Comparison of ENCODE assay signal across 20 mouse cellular contexts in genomic region chr17:17839276-17839675, GRCm38 (mm10). TPM values are rescaled to one million over a fixed set of nuclear protein-coding genes. Genes with fewer than 3 reads are reported as not detected.
DNase-seq lines count a peak whose midpoint lies in the region; ATAC-seq and TF ChIP-seq lines count a peak whose summit lies in the region.
"Had no signal": no experiment of that assay in that cellular context is flagged by ENCODE, and none has a peak within 500 bp of the region (broad histone marks: within the 10 kb centered on the region; RNA-seq: fewer than 3 reads in every experiment).

No protein-coding gene starts in this region.

- no peaks in the 10 kb centered on the region for H3K27me3 ChIP-seq in hindbrain, postnatal 0 days (ENCODE audit: insufficient read depth, low read length)
- H3K27me3 ChIP-seq in hindbrain, embryonic 13.5 days: no peaks in the 10 kb centered on the region
- H3K27me3 ChIP-seq in ES-Bruce4 (ENCODE audit: control insufficient read depth, insufficient read depth, low read length, poor library complexity, severe bottlenecking): no peaks in the 10 kb centered on the region
- H3K27me3 ChIP-seq in liver, postnatal 0 days (ENCODE audit: insufficient read depth, low read length): no peaks in the 10 kb centered on the region
- H3K27me3 ChIP-seq in forebrain, embryonic 12.5 days: no peaks in the 10 kb centered on the region
- H3K27me3 ChIP-seq: embryonic facial prominence, embryonic 15.5 days had no signal

- 93% methylated on average over 2 of the region's 2 CpGs for WGBS in hindbrain, postnatal 0 days
- WGBS in hindbrain, embryonic 13.5 days: 99% methylated on average over 2 of the region's 2 CpGs
- WGBS in liver, postnatal 0 days (ENCODE audit: insufficient replicate concordance): 92% methylated on average over 2 of the region's 2 CpGs
- 98% methylated on average over 2 of the region's 2 CpGs for WGBS in forebrain, embryonic 12.5 days

- H3K9ac ChIP-seq in hindbrain, postnatal 0 days (replicated peaks; ENCODE audit: low read length): no peak overlapping the region
- no peak overlapping the region for H3K9ac ChIP-seq in hindbrain, embryonic 13.5 days
- H3K9ac ChIP-seq in ES-Bruce4 (ENCODE audit: low read depth, poor library complexity, severe bottlenecking): peak overlapping the region; percentile 83; the same call in 1 of the 2 replicates
- no peak overlapping the region for H3K9ac ChIP-seq in liver, postnatal 0 days (replicated peaks)
- H3K9ac ChIP-seq in forebrain, embryonic 12.5 days: no peak overlapping the region

- no peak for TF ChIP-seq EP300 in ES-Bruce4 (IDR thresholded peaks at IDR 0.05; ENCODE audit: insufficient read depth, low read depth, low read length)
- TF ChIP-seq EP300 in liver, postnatal 0 days (IDR thresholded peaks at IDR 0.05; ENCODE audit: low read depth): no peak

- ATAC-seq in hindbrain, postnatal 0 days: no peak
- no peak for ATAC-seq in hindbrain, embryonic 13.5 days (ENCODE audit: low FRiP score)
- ATAC-seq in liver, postnatal 0 days: no peak
- no peak for ATAC-seq in forebrain, embryonic 12.5 days (ENCODE audit: low FRiP score)

- H3K36me3 ChIP-seq in hindbrain, postnatal 0 days (ENCODE audit: insufficient read depth, low read length): peaks cover 5% of the 10 kb centered on the region; the same call in 1 of the 2 replicates
- H3K36me3 ChIP-seq in hindbrain, embryonic 13.5 days: peaks cover 33% of the 10 kb centered on the region
- H3K36me3 ChIP-seq in ES-Bruce4 (ENCODE audit: control insufficient read depth, insufficient read depth, low read length, poor library complexity, severe bottlenecking): 0 out of 2 replicates have a peak, but pooled peaks cover 2% of the 10 kb centered on the region
- H3K36me3 ChIP-seq in liver, postnatal 0 days (replicated peaks; ENCODE audit: insufficient read depth, low read length): 0 out of 2 replicates have a peak, but pooled peaks cover 2% of the 10 kb centered on the region
- H3K36me3 ChIP-seq in forebrain, embryonic 12.5 days (replicated peaks): peaks cover 49% of the 10 kb centered on the region

- no peak for TF ChIP-seq POLR2A in ES-Bruce4 (IDR thresholded peaks at IDR 0.05; ENCODE audit: insufficient read depth, low read length)

- H3K4me3 ChIP-seq in hindbrain, postnatal 0 days (ENCODE audit: low read length): no peak overlapping the region
- no peak overlapping the region for H3K4me3 ChIP-seq in hindbrain, embryonic 13.5 days
- no peak overlapping the region for H3K4me3 ChIP-seq in ES-Bruce4 (ENCODE audit: low read depth, low read length)
- H3K4me3 ChIP-seq in liver, postnatal 0 days (ENCODE audit: low read depth, low read length): no peak overlapping the region
- H3K4me3 ChIP-seq in forebrain, embryonic 12.5 days (replicated peaks): no peak overlapping the region

- DNase-seq in hindbrain, postnatal 0 days (ENCODE audit: low spot score): no peak
- peak; percentile 62 for DNase-seq in 416B (ENCODE audit: low read depth)
- DNase-seq in liver, postnatal 0 days: no peak
- DNase-seq in adrenal gland, postnatal 4 days (ENCODE audit: low spot score in 2 of 2): no peak
- DNase-seq in right cerebral cortex, postnatal 4 days: no peak
- DNase-seq: adrenal gland, adult 8-10 months; kidney, postnatal 10 days; lung, postnatal 4 days had no signal

- peak overlapping the region; percentile 63; the same call in 1 of the 2 replicates for H3K4me2 ChIP-seq in hindbrain, postnatal 0 days (ENCODE audit: low read depth, low read length)
- no peak overlapping the region; the same call in 1 of the 2 replicates for H3K4me2 ChIP-seq in hindbrain, embryonic 13.5 days
- peak overlapping the region; percentile 79; the same call in 1 of the 2 replicates for H3K4me2 ChIP-seq in liver, postnatal 0 days (ENCODE audit: low read depth, low read length)
- no peak overlapping the region for H3K4me2 ChIP-seq in forebrain, embryonic 12.5 days

- no peaks in the 10 kb centered on the region for H3K9me3 ChIP-seq in hindbrain, postnatal 0 days (ENCODE audit: low read length)
- no peaks in the 10 kb centered on the region for H3K9me3 ChIP-seq in hindbrain, embryonic 13.5 days
- no peaks in the 10 kb centered on the region for H3K9me3 ChIP-seq in ES-Bruce4 (replicated peaks; ENCODE audit: control insufficient read depth, insufficient read depth, low read length, poor library complexity, severe bottlenecking)
- no peaks in the 10 kb centered on the region for H3K9me3 ChIP-seq in liver, postnatal 0 days (ENCODE audit: low read length)
- H3K9me3 ChIP-seq in forebrain, embryonic 12.5 days: no peaks in the 10 kb centered on the region
- H3K9me3 ChIP-seq: embryonic facial prominence, embryonic 15.5 days had no signal

- no peak for TF ChIP-seq CTCF in hindbrain, postnatal 0 days (IDR thresholded peaks at IDR 0.05; ENCODE audit: low read depth)
- TF ChIP-seq CTCF in ES-Bruce4 (IDR thresholded peaks at IDR 0.05; ENCODE audit: low read depth, low read length): no peak
- no peak for TF ChIP-seq CTCF in liver, postnatal 0 days (IDR thresholded peaks at IDR 0.05; ENCODE audit: low read depth)

- peaks cover 7% of the 10 kb centered on the region; the same call in 1 of the 2 replicates for H3K4me1 ChIP-seq in hindbrain, postnatal 0 days (ENCODE audit: insufficient read depth, low read length)
- peaks cover 48% of the 10 kb centered on the region for H3K4me1 ChIP-seq in hindbrain, embryonic 13.5 days (replicated peaks)
- no peaks in the 10 kb centered on the region for H3K4me1 ChIP-seq in ES-Bruce4 (ENCODE audit: control insufficient read depth, insufficient read depth, low read length)
- H3K4me1 ChIP-seq in liver, postnatal 0 days (ENCODE audit: insufficient read depth): peaks cover 12% of the 10 kb centered on the region
- peaks cover 44% of the 10 kb centered on the region for H3K4me1 ChIP-seq in forebrain, embryonic 12.5 days

- H3K27ac ChIP-seq in hindbrain, postnatal 0 days: no peak overlapping the region
- H3K27ac ChIP-seq in hindbrain, embryonic 13.5 days: no peak overlapping the region
- H3K27ac ChIP-seq in ES-Bruce4 (ENCODE audit: insufficient read depth, low read length): no peak overlapping the region
- no peak overlapping the region for H3K27ac ChIP-seq in liver, postnatal 0 days (ENCODE audit: low read depth)
- no peak overlapping the region for H3K27ac ChIP-seq in forebrain, embryonic 12.5 days

RNA-seq across cellular contexts. Expression of gene Spaca6, which starts 12.3 kb away (rescaled TPM):
- 22.8 and 29.8 TPM in 2 replicates for total RNA-seq in hindbrain, postnatal 0 days (2014; rRNA removed)
- polyA plus RNA-seq in hindbrain, postnatal 0 days (2015; fragmentation: Nextera tagmentation; extraction: Ambion mirVana): 18.4 and 18.7 TPM in 2 replicates
- polyA plus RNA-seq in hindbrain, embryonic 13.5 days (2015; fragmentation: Nextera tagmentation; extraction: Ambion mirVana): 34.0 and 38.5 TPM in 2 replicates
- 81.0 and 82.4 TPM in 2 replicates for polyA plus RNA-seq in ES-Bruce4 (2011; ENCODE audit: insufficient read depth, insufficient read length, low read depth, missing spikeins)
- 2.1 and 3.1 TPM in 2 replicates for polyA plus RNA-seq in liver, postnatal 0 days (2015; fragmentation: Nextera tagmentation; extraction: Ambion mirVana)
- polyA plus RNA-seq in forebrain, embryonic 12.5 days (2016; fragmentation: Nextera tagmentation; extraction: Ambion mirVana): 43.5 and 46.8 TPM in 2 replicates
- total RNA-seq in adrenal gland, postnatal 4 days (2021): 100 to 1,000 TPM; 120 to 124 TPM

RNA-seq across cellular contexts. Expression of gene Has1, which starts 15.7 kb away (rescaled TPM):
- 0.07 and 1.4 TPM in 2 replicates for total RNA-seq in hindbrain, postnatal 0 days (2014; rRNA removed)
- 1.1 and 1.2 TPM in 2 replicates for polyA plus RNA-seq in hindbrain, postnatal 0 days (2015; fragmentation: Nextera tagmentation; extraction: Ambion mirVana)
- polyA plus RNA-seq in hindbrain, embryonic 13.5 days (2015; fragmentation: Nextera tagmentation; extraction: Ambion mirVana): 1.1 and 1.2 TPM in 2 replicates
- polyA plus RNA-seq in ES-Bruce4 (2011; ENCODE audit: insufficient read depth, insufficient read length, low read depth, missing spikeins): not detected in 2 replicates
- 0.08 and 0.09 TPM in 2 replicates for polyA plus RNA-seq in liver, postnatal 0 days (2015; fragmentation: Nextera tagmentation; extraction: Ambion mirVana)
- 0.83 and 1.4 TPM in 2 replicates for polyA plus RNA-seq in forebrain, embryonic 12.5 days (2016; fragmentation: Nextera tagmentation; extraction: Ambion mirVana)
- under 1 TPM in 1 of 2 experiments, not detected in 1; 0.20 TPM for total RNA-seq in adrenal gland, postnatal 4 days (2021)
- total RNA-seq: liver, adult 2 months had no signal
- polyA plus RNA-seq: liver, adult 2 months had no signal

RNA-seq across cellular contexts. Expression of gene Fpr1, which starts 44.5 kb away (rescaled TPM):
- total RNA-seq in hindbrain, postnatal 0 days (2014; rRNA removed): not detected in 2 replicates
- not detected in 2 replicates for polyA plus RNA-seq in hindbrain, postnatal 0 days (2015; fragmentation: Nextera tagmentation; extraction: Ambion mirVana)
- polyA plus RNA-seq in hindbrain, embryonic 13.5 days (2015; fragmentation: Nextera tagmentation; extraction: Ambion mirVana): not detected in 2 replicates
- polyA plus RNA-seq in ES-Bruce4 (2011; ENCODE audit: insufficient read depth, insufficient read length, low read depth, missing spikeins): not detected in 2 replicates
- 13.3 and 13.7 TPM in 2 replicates for polyA plus RNA-seq in liver, postnatal 0 days (2015; fragmentation: Nextera tagmentation; extraction: Ambion mirVana)
- not detected in 2 replicates for polyA plus RNA-seq in forebrain, embryonic 12.5 days (2016; fragmentation: Nextera tagmentation; extraction: Ambion mirVana)
- total RNA-seq in adrenal gland, postnatal 4 days (2021): under 1 TPM; 0.31 to 0.76 TPM
- total RNA-seq: gastrocnemius, adult 8-10 months; left cerebral cortex, postnatal 14 days had no signal
- polyA plus RNA-seq: cortical plate, adult 2 months; forebrain, embryonic 14.5 days; heart, embryonic 11.5 days had no signal

RNA-seq across cellular contexts. Expression of gene Fpr2, which starts 48.3 kb away (rescaled TPM):
- total RNA-seq in hindbrain, postnatal 0 days (2014; rRNA removed): 1.5 TPM in 1 of 2 replicates, not detected in the other
- polyA plus RNA-seq in hindbrain, postnatal 0 days (2015; fragmentation: Nextera tagmentation; extraction: Ambion mirVana): 0.32 and 0.41 TPM in 2 replicates
- not detected in 2 replicates for polyA plus RNA-seq in hindbrain, embryonic 13.5 days (2015; fragmentation: Nextera tagmentation; extraction: Ambion mirVana)
- not detected in 2 replicates for polyA plus RNA-seq in ES-Bruce4 (2011; ENCODE audit: insufficient read depth, insufficient read length, low read depth, missing spikeins)
- 9.3 and 10.3 TPM in 2 replicates for polyA plus RNA-seq in liver, postnatal 0 days (2015; fragmentation: Nextera tagmentation; extraction: Ambion mirVana)
- polyA plus RNA-seq in forebrain, embryonic 12.5 days (2016; fragmentation: Nextera tagmentation; extraction: Ambion mirVana): not detected in 2 replicates
- 1 to 10 TPM; 1.8 to 2.0 TPM for total RNA-seq in adrenal gland, postnatal 4 days (2021)
- total RNA-seq: gastrocnemius, adult 8-10 months; left cerebral cortex, postnatal 14 days had no signal
- polyA plus RNA-seq: forebrain, embryonic 14.5 days; heart, embryonic 11.5 days; stomach, embryonic 14.5 days had no signal

RNA-seq across cellular contexts. Expression of gene Fpr3, which starts 48.4 kb away (rescaled TPM):
- not detected in 2 replicates for total RNA-seq in hindbrain, postnatal 0 days (2014; rRNA removed)
- not detected in 2 replicates for polyA plus RNA-seq in hindbrain, postnatal 0 days (2015; fragmentation: Nextera tagmentation; extraction: Ambion mirVana)
- not detected in 2 replicates for polyA plus RNA-seq in hindbrain, embryonic 13.5 days (2015; fragmentation: Nextera tagmentation; extraction: Ambion mirVana)
- not detected in 2 replicates for polyA plus RNA-seq in ES-Bruce4 (2011; ENCODE audit: insufficient read depth, insufficient read length, low read depth, missing spikeins)
- polyA plus RNA-seq in liver, postnatal 0 days (2015; fragmentation: Nextera tagmentation; extraction: Ambion mirVana): not detected in 2 replicates
- polyA plus RNA-seq in forebrain, embryonic 12.5 days (2016; fragmentation: Nextera tagmentation; extraction: Ambion mirVana): not detected in 2 replicates
- not detected for total RNA-seq in adrenal gland, postnatal 4 days (2021)
- total RNA-seq: adrenal gland, adult 8-10 months; gastrocnemius, adult 8-10 months; left cerebral cortex, postnatal 14 days; liver, adult 2 months had no signal
- polyA plus RNA-seq: cortical plate, adult 2 months; embryonic facial prominence, embryonic 15.5 days; forebrain, embryonic 14.5 days; heart, embryonic 11.5 days; liver, adult 2 months; small intestine, adult 2 months; stomach, embryonic 14.5 days had no signal

Comparison
In these comparisons a context has a peak if more than half of its experiments do, and no peak if none do; other contexts are left out.
1. H3K4me2 ChIP-seq: peak in hindbrain, postnatal 0 days (single experiment) and liver, postnatal 0 days (single experiment); none in hindbrain, embryonic 13.5 days (single experiment) and forebrain, embryonic 12.5 days (single experiment).
2. RNA of gene Fpr1, which starts 44.5 kb away (polyA plus RNA-seq): 13.3 to 13.7 TPM in liver, postnatal 0 days; not detected in hindbrain, embryonic 13.5 days, not detected in hindbrain, postnatal 0 days, not detected in forebrain, embryonic 12.5 days and not detected in ES-Bruce4; every median in the first group is over 10 times any median in the second.